Mouse (Mus musculus) heart, embryonic 11.5 days (tissue): ENCODE measurements at regions not wholly inside any gene's neighbourhood (a gene's known extent, or its start where the extent isn't known, plus 50 kb on each side); places are given as distances from the start of the nearest gene placed in this dataset.

Experiments
- ATAC-seq: fragments of 200-750 bp; cut with Nextera tagmentation; replicated peaks from 2 replicates; pipeline ENCODE4 v1.8.0; 2017; ENCODE audit warnings: moderate library complexity; ENCODE audit not compliant: insufficient number of reproducible peaks, low FRiP score, low TSS enrichment
- H3K27ac ChIP-seq: fragments of 300-500 bp; sonication (generic); 2 replicates; pipeline ENCODE4 v1.5.1; 2014; ENCODE audit warnings: mild to moderate bottlenecking, low read depth, low read length
- H3K27me3 ChIP-seq: fragments of 300-500 bp; sonication (generic); 2 replicates; pipeline ENCODE4 v1.6.1; 2014; ENCODE audit warnings: mild to moderate bottlenecking, low read length, mixed read lengths; ENCODE audit not compliant: control insufficient read depth, insufficient read depth
- H3K36me3 ChIP-seq: fragments of 300-500 bp; sonication (generic); 2 replicates; pipeline ENCODE4 v1.6.1; 2014; ENCODE audit warnings: mild to moderate bottlenecking, low read length, moderate library complexity, mixed read lengths; ENCODE audit not compliant: control insufficient read depth, insufficient read depth
- H3K4me1 ChIP-seq: fragments of 300-500 bp; sonication (generic); 2 replicates; pipeline ENCODE4 v1.6.1; 2014; ENCODE audit warnings: low read length; ENCODE audit not compliant: control insufficient read depth, insufficient read depth
- H3K4me2 ChIP-seq: fragments of 300-500 bp; sonication (generic); 2 replicates; pipeline ENCODE4 v1.6.1; 2014; ENCODE audit warnings: mild to moderate bottlenecking, moderate library complexity
- H3K4me3 ChIP-seq: fragments of 300-500 bp; sonication (generic); 2 replicates; pipeline ENCODE4 v1.5.1; 2014; ENCODE audit warnings: low read depth, low read length
- H3K9ac ChIP-seq: fragments of 300-500 bp; sonication (generic); 2 replicates; pipeline ENCODE4 v1.6.1; 2014; ENCODE audit warnings: mild to moderate bottlenecking, low read depth, low read length, moderate library complexity
- H3K9me3 ChIP-seq: fragments of 300-500 bp; sonication (generic); replicated peaks from 2 replicates; pipeline ENCODE4 v1.6.1; 2016; ENCODE audit warnings: low read length; ENCODE audit not compliant: control insufficient read depth
- WGBS: fragments of 180-500 bp; shearing (Covaris S2); extraction: QIAGEN DNeasy Blood & Tissue Kit; methylation state at CpG from one replicate; pipeline ENCODE4 v1.1.7; 2014; ENCODE audit not compliant: insufficient replicate concordance; 5-methylcytosine and 5-hydroxymethylcytosine counted together

DNA sequence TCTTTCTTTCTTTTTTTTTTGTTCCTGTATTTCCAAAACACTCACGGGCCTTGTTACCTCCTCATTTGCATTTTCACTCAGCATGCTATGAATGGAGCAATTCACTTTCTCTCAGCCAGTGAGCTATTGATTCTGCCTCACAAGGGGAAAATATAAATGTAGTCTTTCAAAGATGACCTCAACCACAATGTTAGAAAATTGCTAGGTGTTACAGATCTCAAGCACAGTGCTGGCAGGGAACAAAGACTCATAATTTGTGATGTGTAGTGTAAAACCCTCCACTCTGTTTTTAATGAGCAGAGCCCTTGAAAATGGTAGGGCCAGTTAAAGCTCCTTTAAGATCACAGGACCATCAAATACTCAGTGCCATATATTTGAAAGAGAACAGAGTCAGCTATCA is 353.8 kb downstream of the Bckdhb start:
- Histone ChIP-seq H3K9ac (no peak overlapping the region), H3K36me3 (no peaks in the 10 kb centered on the region), H3K4me2 (no peak overlapping the region), H3K4me1 (no peaks in the 10 kb centered on the region), H3K27me3 (no peaks in the 10 kb centered on the region), H3K4me3 (no peak overlapping the region), H3K27ac (no peak overlapping the region), H3K9me3 (peaks cover 6% of the 10 kb centered on the region; the same call in 1 of the 2 replicates)
- 41% methylated on average over 1 of the region's 1 CpGs for WGBS
- ATAC-seq = no peak

DNA sequence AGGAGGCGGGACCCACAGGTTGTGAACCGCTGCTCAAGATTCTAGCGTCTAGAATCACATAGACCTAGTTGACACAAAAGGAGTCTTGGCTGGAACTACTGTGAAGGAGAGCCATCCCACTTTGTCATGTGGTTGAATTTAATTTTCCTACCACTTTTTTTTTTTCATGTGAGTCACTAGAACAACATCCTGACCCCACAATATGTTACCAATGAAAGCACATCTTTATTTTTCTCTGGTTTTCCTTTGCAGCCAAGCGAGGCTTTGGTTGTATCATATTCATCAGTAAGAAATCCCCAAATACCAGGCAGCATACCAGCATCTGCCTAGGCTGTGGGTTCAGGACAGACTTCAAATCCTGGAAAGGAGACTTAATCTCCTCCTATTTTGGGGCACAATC is 356.0 kb downstream of the Bckdhb start:
- H3K9ac ChIP-seq = no peak overlapping the region
- peaks cover 6% of the 10 kb centered on the region; the same call in 1 of the 2 replicates for H3K9me3 ChIP-seq
- H3K36me3 ChIP-seq = no peaks in the 10 kb centered on the region
- no peaks in the 10 kb centered on the region for H3K27me3 ChIP-seq
- 88% methylated on average over 4 of the region's 4 CpGs for WGBS
- H3K4me3 ChIP-seq = no peak overlapping the region
- H3K27ac ChIP-seq = no peak overlapping the region
- no peak overlapping the region for H3K4me2 ChIP-seq
- no peaks in the 10 kb centered on the region for H3K4me1 ChIP-seq
- no peak for ATAC-seq

DNA sequence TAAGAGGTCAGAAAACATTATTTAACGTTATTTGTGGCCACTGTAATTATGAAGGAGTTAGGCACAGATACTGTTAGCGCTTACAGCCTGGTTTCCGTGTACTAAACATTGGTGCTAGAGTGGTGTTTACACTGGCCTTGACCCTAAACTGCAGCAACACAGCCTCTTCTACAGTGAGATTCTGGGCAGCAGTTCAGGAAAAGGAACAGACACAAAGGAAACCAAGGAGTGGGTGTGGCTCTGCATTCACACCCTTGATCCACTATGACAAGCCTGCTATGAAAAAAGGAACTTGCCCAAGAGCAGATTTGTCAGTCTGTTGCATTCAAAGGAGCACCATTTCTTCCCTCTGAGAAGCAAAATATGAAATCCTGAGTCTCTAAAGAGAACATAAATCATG is 356.7 kb downstream of the Bckdhb start:
- no peak overlapping the region for H3K4me3 ChIP-seq
- no peaks in the 10 kb centered on the region for H3K27me3 ChIP-seq
- peaks cover 6% of the 10 kb centered on the region; the same call in 1 of the 2 replicates for H3K9me3 ChIP-seq
- no peak for ATAC-seq
- H3K4me1 ChIP-seq = no peaks in the 10 kb centered on the region
- no peak overlapping the region for H3K9ac ChIP-seq
- WGBS = 70% methylated on average over 3 of the region's 3 CpGs
- H3K4me2 ChIP-seq = no peak overlapping the region
- no peaks in the 10 kb centered on the region for H3K36me3 ChIP-seq
- no peak overlapping the region for H3K27ac ChIP-seq

DNA sequence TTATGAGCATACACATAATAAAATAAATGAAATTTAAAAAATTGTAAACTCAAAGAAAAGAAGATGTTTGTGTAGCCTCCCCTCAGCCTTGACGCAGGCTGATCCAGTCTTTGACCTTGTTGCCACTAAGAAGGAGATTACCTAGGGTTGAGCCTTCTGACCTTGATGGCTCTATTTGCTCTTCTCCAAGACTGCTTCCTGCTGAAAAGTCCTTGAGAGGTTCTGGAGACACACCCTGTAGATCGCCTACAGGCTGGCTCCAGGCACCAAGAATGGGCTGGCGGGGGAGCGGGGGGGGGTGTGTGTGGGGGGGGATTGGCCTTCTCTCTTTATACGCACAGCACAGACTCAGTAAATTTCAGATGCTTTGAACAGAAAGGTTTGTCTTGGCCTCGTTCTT is 358.4 kb downstream of the Bckdhb start:
- Histone ChIP-seq H3K4me2 (no peak overlapping the region), H3K9ac (no peak overlapping the region), H3K27me3 (no peaks in the 10 kb centered on the region), H3K4me1 (no peaks in the 10 kb centered on the region), H3K9me3 (peaks cover 6% of the 10 kb centered on the region; the same call in 1 of the 2 replicates), H3K27ac (no peak overlapping the region), H3K4me3 (no peak overlapping the region), H3K36me3 (no peaks in the 10 kb centered on the region)
- ATAC-seq = no peak
- WGBS = 83% methylated on average over 6 of the region's 6 CpGs

DNA sequence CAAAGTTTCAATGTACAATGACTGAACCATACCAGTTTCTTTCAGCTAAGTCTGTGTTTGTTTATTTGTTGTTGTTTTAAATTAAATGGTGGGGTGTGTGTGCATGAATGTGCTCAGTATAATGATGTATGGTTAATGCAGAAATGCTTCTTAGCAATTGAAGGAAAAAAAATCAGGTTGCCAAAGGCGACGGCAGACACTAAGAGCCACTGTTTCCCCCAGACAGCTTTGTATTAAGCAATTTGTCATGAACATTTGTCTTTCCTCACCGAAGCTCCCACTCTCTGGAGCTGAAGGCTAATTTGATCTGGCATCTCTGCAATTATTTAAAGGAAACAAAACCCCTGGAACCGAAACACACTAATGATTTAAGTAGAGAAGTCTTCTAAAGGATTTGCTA is 360.7 kb downstream of the Bckdhb start:
- H3K4me1 ChIP-seq = no peaks in the 10 kb centered on the region
- no peak overlapping the region for H3K4me2 ChIP-seq
- H3K4me3 ChIP-seq = no peak overlapping the region
- H3K9ac ChIP-seq = no peak overlapping the region
- H3K9me3 ChIP-seq = peaks cover 6% of the 10 kb centered on the region; the same call in 1 of the 2 replicates
- H3K36me3 ChIP-seq = no peaks in the 10 kb centered on the region
- 71% methylated on average over 4 of the region's 4 CpGs for WGBS
- no peak for ATAC-seq
- no peak overlapping the region for H3K27ac ChIP-seq
- no peaks in the 10 kb centered on the region for H3K27me3 ChIP-seq

DNA sequence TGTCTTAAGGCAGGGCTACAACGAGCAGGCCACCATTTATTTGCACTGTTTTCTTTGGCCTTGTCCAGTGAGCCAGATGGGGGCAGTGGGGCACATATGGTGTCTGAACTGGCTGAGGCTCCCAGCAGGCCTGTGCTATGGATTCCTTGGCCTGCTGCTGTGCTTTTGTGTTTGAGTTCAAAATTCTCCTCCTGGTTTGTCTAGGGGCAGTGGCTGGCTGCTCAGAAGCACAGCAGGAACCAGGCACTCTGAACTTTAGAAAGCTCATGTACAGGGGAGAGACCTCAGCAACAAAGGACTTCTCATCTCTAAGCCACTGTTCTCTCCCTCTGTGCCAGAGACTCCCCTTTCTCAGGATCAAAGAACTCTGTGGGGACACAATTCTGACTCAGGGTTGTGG is 370.9 kb downstream of the Bckdhb start:
- WGBS = 40% methylated on average over 1 of the region's 1 CpGs
- no peaks in the 10 kb centered on the region for H3K27me3 ChIP-seq
- H3K4me2 ChIP-seq = no peak overlapping the region
- H3K4me1 ChIP-seq = no peaks in the 10 kb centered on the region
- H3K4me3 ChIP-seq = no peak overlapping the region
- H3K36me3 ChIP-seq = no peaks in the 10 kb centered on the region
- no peak overlapping the region for H3K9ac ChIP-seq
- no peak overlapping the region for H3K27ac ChIP-seq
- no peak for ATAC-seq
- no peaks in the 10 kb centered on the region for H3K9me3 ChIP-seq

DNA sequence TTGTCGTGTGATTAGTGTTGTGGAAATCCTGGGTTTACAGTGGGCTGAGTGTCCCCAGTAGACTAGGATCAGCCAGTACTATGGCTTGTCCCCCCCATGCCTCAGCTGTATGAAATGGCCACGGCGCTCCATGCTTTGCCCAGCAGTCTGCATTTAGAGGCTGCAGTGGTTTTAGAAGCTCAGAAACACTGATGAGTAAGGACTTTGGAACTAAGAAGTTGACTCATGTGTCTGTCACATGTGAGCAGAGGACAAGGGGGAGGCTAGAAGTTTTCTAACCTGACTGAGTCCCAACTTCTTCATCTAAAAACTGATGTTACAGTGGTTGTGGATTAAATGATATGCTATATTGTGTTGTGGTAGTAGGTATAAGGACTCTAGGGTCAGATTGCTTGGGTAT is 371.5 kb downstream of the Bckdhb start:
- ATAC-seq = no peak
- Histone ChIP-seq H3K4me2 (no peak overlapping the region), H3K36me3 (no peaks in the 10 kb centered on the region), H3K27me3 (no peaks in the 10 kb centered on the region), H3K27ac (no peak overlapping the region), H3K9ac (no peak overlapping the region), H3K9me3 (no peaks in the 10 kb centered on the region), H3K4me3 (no peak overlapping the region), H3K4me1 (no peaks in the 10 kb centered on the region)
- 90% methylated on average over 3 of the region's 3 CpGs for WGBS

DNA sequence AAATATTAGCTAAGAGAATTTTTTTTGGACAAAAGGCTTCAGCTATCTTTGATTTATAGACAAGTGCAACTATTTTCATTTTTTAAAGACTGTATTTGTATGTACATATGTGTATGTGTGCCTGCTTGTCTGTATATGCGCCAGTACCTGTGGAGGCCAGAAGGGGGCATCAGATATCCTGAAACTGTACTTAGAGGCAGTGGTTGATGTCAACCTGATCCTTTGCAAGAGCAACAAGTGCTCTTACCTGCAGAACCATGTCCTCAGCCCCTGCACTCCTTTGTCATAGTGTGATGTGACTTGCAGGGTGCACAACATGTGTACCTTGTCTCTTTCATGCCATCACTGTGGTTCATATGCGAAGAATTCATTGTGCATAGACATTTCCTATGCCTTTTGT is 379.5 kb downstream of the Bckdhb start:
- Histone ChIP-seq H3K27me3 (no peaks in the 10 kb centered on the region), H3K4me2 (no peak overlapping the region), H3K36me3 (no peaks in the 10 kb centered on the region), H3K9ac (no peak overlapping the region), H3K4me3 (no peak overlapping the region), H3K4me1 (no peaks in the 10 kb centered on the region), H3K27ac (no peak overlapping the region), H3K9me3 (no peaks in the 10 kb centered on the region)
- ATAC-seq = no peak
- 86% methylated on average over 2 of the region's 2 CpGs for WGBS

DNA sequence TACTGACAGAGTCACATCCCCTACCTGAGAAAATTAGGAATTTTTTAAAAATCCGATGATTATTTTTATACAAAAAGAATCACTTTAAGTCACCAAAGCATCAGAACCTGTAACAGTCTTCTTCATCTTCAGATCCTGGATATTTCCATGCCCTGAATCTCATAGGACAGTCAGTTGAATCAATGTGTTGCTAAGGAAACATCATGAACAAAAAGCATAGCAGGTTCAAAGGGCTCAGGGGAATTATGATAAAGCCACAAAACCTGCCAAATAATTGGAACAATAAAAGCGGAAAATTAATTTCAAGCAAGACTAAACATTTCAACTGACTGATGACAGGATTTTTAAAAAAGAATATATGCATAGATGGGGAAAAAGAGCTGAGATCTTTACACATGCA is 393.9 kb downstream of the Bckdhb start:
- 73% methylated on average over 2 of the region's 2 CpGs for WGBS
- no peaks in the 10 kb centered on the region for H3K4me1 ChIP-seq
- no peak overlapping the region for H3K4me3 ChIP-seq
- H3K9ac ChIP-seq = no peak overlapping the region
- H3K27ac ChIP-seq = no peak overlapping the region
- no peaks in the 10 kb centered on the region for H3K9me3 ChIP-seq
- ATAC-seq = no peak
- H3K27me3 ChIP-seq = no peaks in the 10 kb centered on the region
- no peak overlapping the region for H3K4me2 ChIP-seq
- H3K36me3 ChIP-seq = no peaks in the 10 kb centered on the region
